Mouse (Mus musculus) heart, postnatal 0 days (tissue): ENCODE data around the gene Zmynd12. TPM values are rescaled to one million over a fixed set of nuclear protein-coding genes. Genes with fewer than 3 reads are reported as not detected.
A peak's percentile ranks its signal among the peaks of the same experiment; 100 is the strongest.

Experiments used
- ATAC-seq: fragments of 200-750 bp; cut with Nextera tagmentation; 2 replicates; pipeline ENCODE4 v1.8.0; 2017; ENCODE audit warnings: low read depth, moderate number of reproducible peaks, moderate library complexity; ENCODE audit not compliant: insufficient read depth
- DNase-seq: peaks from one replicate; pipeline ENCODE4 v3.0.0-alpha.2; 2016; ENCODE audit warnings: low spot score
- H3K27ac ChIP-seq: fragments of 300-500 bp; sonication (generic); 2 replicates; pipeline ENCODE4 v1.5.1; 2014; ENCODE audit warnings: low read depth, mild to moderate bottlenecking
- H3K27me3 ChIP-seq: fragments of 300-500 bp; sonication (generic); 2 replicates; pipeline ENCODE4 v1.6.1; 2014; ENCODE audit warnings: low read length, mixed read lengths; ENCODE audit not compliant: control insufficient read depth, insufficient read depth
- H3K36me3 ChIP-seq: fragments of 300-500 bp; sonication (generic); replicated peaks from 2 replicates; pipeline ENCODE4 v1.6.1; 2014; ENCODE audit warnings: low read length, mixed read lengths; ENCODE audit not compliant: control insufficient read depth, insufficient read depth
- H3K4me1 ChIP-seq: fragments of 300-500 bp; sonication (generic); 2 replicates; pipeline ENCODE4 v1.6.1; 2014; ENCODE audit warnings: antibody characterized with exemption; ENCODE audit not compliant: control insufficient read depth, insufficient read depth
- H3K4me2 ChIP-seq: fragments of 300-500 bp; sonication (generic); 2 replicates; pipeline ENCODE4 v1.6.1; 2014; ENCODE audit warnings: low read depth, mild to moderate bottlenecking, low read length, moderate library complexity
- H3K4me3 ChIP-seq: fragments of 300-500 bp; sonication (generic); 2 replicates; pipeline ENCODE4 v1.5.1; 2014; ENCODE audit warnings: low read depth, low read length
- H3K9ac ChIP-seq: fragments of 300-500 bp; sonication (generic); replicated peaks from 2 replicates; pipeline ENCODE4 v1.6.1; 2014; ENCODE audit warnings: low read depth, low read length, mixed read lengths
- H3K9me3 ChIP-seq: fragments of 300-500 bp; sonication (generic); replicated peaks from 2 replicates; pipeline ENCODE4 v1.6.1; 2016; ENCODE audit warnings: low read length; ENCODE audit not compliant: control insufficient read depth
- CTCF ChIP-seq: IDR thresholded peaks from 2 replicates; pipeline ENCODE4 v1.5.1; 2016; ENCODE audit warnings: antibody characterized with exemption, control low read depth, low read depth
- EP300 ChIP-seq: IDR thresholded peaks from 2 replicates; pipeline ENCODE4 v1.6.1; 2016; ENCODE audit warnings: antibody characterized with exemption, low read depth
- WGBS: fragments of 180-500 bp; shearing (Covaris S2); extraction: QIAGEN DNeasy Blood & Tissue Kit; methylation state at CpG from one replicate; pipeline ENCODE4 v1.1.7; 2014; 5-methylcytosine and 5-hydroxymethylcytosine counted together
- polyA plus RNA-seq: library from polyadenylated mRNA; unstranded; fragments of >200 nt; fragmentation: Nextera tagmentation; extraction: Ambion mirVana; gene quantifications from 2 replicates; pipeline ENCODE4 v1.2.1, GENCODE M21; 2015
- total RNA-seq: library from RNA; depleted of rRNA; stranded (reverse); fragments of >200 nt; gene quantifications from 2 replicates; pipeline ENCODE4 v1.2.3, GENCODE M21; 2014; ENCODE audit warnings: low replicate concordance; rRNA removed

Gene Zmynd12
- total RNA-seq: not detected in 2 replicates
- polyA plus RNA-seq: 0.21 and 0.37 TPM in 2 replicates

- peaks cover 15% of the 10 kb centered on the region for H3K4me1 ChIP-seq
- H3K27me3 ChIP-seq: no peaks in the 10 kb centered on the region
- WGBS: 0% methylated on average over 52 of the region's 52 CpGs
- peak within 1 kb of the TSS; percentile 57 for H3K9ac ChIP-seq
- ATAC-seq (peak; percentile 91), DNase-seq (peak; percentile 95)
- H3K4me3 ChIP-seq: peak within 1 kb of the TSS; percentile 70
- peak within 1 kb of the TSS; percentile 67 for H3K4me2 ChIP-seq
- H3K9me3 ChIP-seq: no peaks in the 10 kb centered on the region
- no peak; the same call in none of the 2 replicates for TF ChIP-seq EP300
- no peak for TF ChIP-seq CTCF
- peak within 1 kb of the TSS; percentile 90 for H3K27ac ChIP-seq
- H3K36me3 ChIP-seq: no peaks in the 10 kb centered on the region; the same call in 1 of the 2 replicates
Measured at GRCm38 (mm10) chr4:119422294-119422964, at the start of gene Zmynd12, which contains the start of gene Ppcs. Gene Zmynd12 (plus strand): TSS chr4:119422814. Gene Ppcs (minus strand): TSS chr4:119422420.

- no peaks in the 10 kb centered on the region for H3K4me1 ChIP-seq
- no peaks in the 10 kb centered on the region for H3K27me3 ChIP-seq
- 58% methylated on average over 7 of the region's 7 CpGs for WGBS
- DNase-seq: no peak
- H3K4me2 ChIP-seq: no peak overlapping the region
- H3K4me3 ChIP-seq: no peak overlapping the region
- no peak for ATAC-seq
- no peaks in the 10 kb centered on the region for H3K9me3 ChIP-seq
- H3K9ac ChIP-seq: no peak overlapping the region
- TF ChIP-seq CTCF (no peak), EP300 (no peak)
- no peaks in the 10 kb centered on the region for H3K36me3 ChIP-seq
- no peak overlapping the region for H3K27ac ChIP-seq
Measured at GRCm38 (mm10) chr4:119381471-119382190, 41.0 kb upstream of the Zmynd12 start.

GRCm38 (mm10) chr4:119389184-119389583 lies 33.4 kb upstream of the Zmynd12 start:
- no peaks in the 10 kb centered on the region for H3K36me3 ChIP-seq
- ATAC-seq (no peak), DNase-seq (no peak)
- no peak overlapping the region for H3K27ac ChIP-seq
- no peaks in the 10 kb centered on the region for H3K27me3 ChIP-seq
- H3K9me3 ChIP-seq: no peaks in the 10 kb centered on the region
- TF ChIP-seq CTCF (no peak), EP300 (no peak)
- H3K4me2 ChIP-seq: no peak overlapping the region
- WGBS: 80% methylated on average over 3 of the region's 3 CpGs
- H3K9ac ChIP-seq: no peak overlapping the region
- H3K4me1 ChIP-seq: no peaks in the 10 kb centered on the region
- no peak overlapping the region for H3K4me3 ChIP-seq

GRCm38 (mm10) chr4:119390369-119390768 lies 32.2 kb upstream of the Zmynd12 start:
- ATAC-seq: no peak
- H3K27ac ChIP-seq: no peak overlapping the region
- H3K36me3 ChIP-seq: no peaks in the 10 kb centered on the region
- no peaks in the 10 kb centered on the region for H3K27me3 ChIP-seq
- H3K9me3 ChIP-seq: no peaks in the 10 kb centered on the region
- no peak overlapping the region for H3K4me2 ChIP-seq
- H3K4me3 ChIP-seq: no peak overlapping the region
- H3K9ac ChIP-seq: no peak overlapping the region
- no peak for DNase-seq
- no peaks in the 10 kb centered on the region for H3K4me1 ChIP-seq
- peak; percentile 28; the same call in 1 of the 2 replicates for TF ChIP-seq CTCF
- no peak for TF ChIP-seq EP300
- WGBS: 88% methylated on average over 1 of the region's 1 CpGs

DNA sequence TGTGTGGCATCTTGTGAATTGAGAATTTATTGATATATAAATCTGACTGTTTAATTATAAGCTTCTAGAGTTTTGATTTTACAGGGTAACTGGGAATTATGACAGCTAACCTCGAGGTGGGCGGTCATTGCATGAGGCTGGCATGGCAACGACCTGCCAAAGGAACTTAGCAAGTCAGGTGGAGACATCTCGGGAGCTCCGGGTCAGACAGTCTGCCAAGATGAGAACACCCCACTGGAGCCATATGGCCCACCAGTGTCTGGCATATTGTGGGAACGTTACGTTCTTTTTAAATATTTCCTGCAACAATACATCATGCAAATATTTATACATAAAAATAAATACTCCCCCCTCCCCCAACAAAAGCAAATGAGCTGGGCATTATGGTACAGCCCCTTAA lies 23.9 kb upstream of the Zmynd12 start:
- Histone ChIP-seq H3K4me3 (no peak overlapping the region), H3K36me3 (no peaks in the 10 kb centered on the region), H3K4me2 (no peak overlapping the region), H3K27me3 (no peaks in the 10 kb centered on the region), H3K4me1 (no peaks in the 10 kb centered on the region), H3K9me3 (peaks cover 15% of the 10 kb centered on the region; the same call in 1 of the 2 replicates), H3K9ac (no peak overlapping the region), H3K27ac (no peak overlapping the region)
- TF ChIP-seq EP300: no peak
- no peak for TF ChIP-seq CTCF
- WGBS: 78% methylated on average over 7 of the region's 7 CpGs
- ATAC-seq: no peak
- DNase-seq: no peak
